Mouse (Mus musculus): ENCODE data around the gene Btbd17.

The Btbd17 gene

GRCm38 (mm10) chr11:114764820-114765818, 30.6 kb downstream of the Btbd17 start, which contains the start of gene Kif19a:
Kif19a (plus strand) TSS chr11:114765388.
- DNase-seq (ENCODE audit: low read depth), result no peak

GRCm38 (mm10) chr11:114747564-114748138, 48.1 kb downstream of the Btbd17 start:
- DNase-seq (ENCODE audit: low read depth), result no peak

GRCm38 (mm10) chr11:114745134-114745533, 50.6 kb downstream of the Btbd17 start:
- peak; percentile 50 for DNase-seq (ENCODE audit: low read depth)

- no peak for DNase-seq (ENCODE audit: low read depth)
These were observed 54.3 kb downstream of the Btbd17 start for GRCm38 (mm10) chr11:114741451-114741850.

All from fibroblast of lung, adult 2 months (primary cell).